Mouse (Mus musculus): ENCODE measurements around the gene E330017A01Rik. TPM values are rescaled to one million over a fixed set of nuclear protein-coding genes. Genes with fewer than 3 reads are reported as not detected.

The E330017A01Rik gene
- polyA plus RNA-seq (2012; fragmentation: generic; extraction: Trizol), result not detected

GRCm38 (mm10) chr16:58638689-58639175 lies at the start of gene E330017A01Rik:
E330017A01Rik (minus strand) TSS chr16:58638739.
- no peak within 1 kb of the TSS for H3K4me2 ChIP-seq (ENCODE audit: low read depth)
- H3K79me2 ChIP-seq (ENCODE audit: control insufficient read depth, insufficient read depth), result no peaks in the 10 kb centered on the region
- no peak within 1 kb of the TSS for H3K4me3 ChIP-seq
- peaks cover 18% of the 10 kb centered on the region for H3K27me3 ChIP-seq (ENCODE audit: control insufficient read depth, insufficient read depth, insufficient read length)
- H3ac ChIP-seq (ENCODE audit: control insufficient read depth, insufficient read length), result no peak within 1 kb of the TSS
- TF ChIP-seq MYOG (IDR thresholded peaks at IDR 0.05; ENCODE audit: control insufficient read depth in 1 of 3, insufficient read depth in 1 of 3, insufficient read length in 2 of 3, low read depth in 2 of 3) (no peak), MAX (IDR thresholded peaks at IDR 0.05; ENCODE audit: low read depth) (no peak), E2F4 (IDR thresholded peaks at IDR 0.05; ENCODE audit: insufficient read depth) (no peak), CEBPB (IDR thresholded peaks at IDR 0.05; ENCODE audit: insufficient read depth, poor library complexity, severe bottlenecking) (no peak)
- H3K36me3 ChIP-seq (ENCODE audit: control insufficient read depth, insufficient read depth), result no peaks in the 10 kb centered on the region

GRCm38 (mm10) chr16:58685548-58686537 lies 47.3 kb upstream of the E330017A01Rik start:
- H3K27me3 ChIP-seq (ENCODE audit: control insufficient read depth, insufficient read depth, insufficient read length), result no peaks in the 10 kb centered on the region
- no peak overlapping the region for H3K4me2 ChIP-seq (ENCODE audit: low read depth)
- H3K36me3 ChIP-seq (ENCODE audit: control insufficient read depth, insufficient read depth), result peaks cover 5% of the 10 kb centered on the region
- H3K4me3 ChIP-seq, result no peak overlapping the region
- H3ac ChIP-seq (ENCODE audit: control insufficient read depth, insufficient read length), result no peak overlapping the region
- no peaks in the 10 kb centered on the region for H3K79me2 ChIP-seq (ENCODE audit: control insufficient read depth, insufficient read depth)
- TF ChIP-seq MYOG (IDR thresholded peaks at IDR 0.05; ENCODE audit: control insufficient read depth in 1 of 3, insufficient read depth in 1 of 3, insufficient read length in 2 of 3, low read depth in 2 of 3) (no peak), USF1 (IDR thresholded peaks at IDR 0.05; ENCODE audit: low read depth) (peak; percentile 16)

GRCm38 (mm10) chr16:58684537-58684936 lies 46.0 kb upstream of the E330017A01Rik start:
- H3K79me2 ChIP-seq (ENCODE audit: control insufficient read depth, insufficient read depth), result no peaks in the 10 kb centered on the region
- TF ChIP-seq E2F4 (IDR thresholded peaks at IDR 0.05; ENCODE audit: insufficient read depth) (no peak), POLR2AphosphoS2 (IDR thresholded peaks at IDR 0.05; ENCODE audit: insufficient read length, low read depth) (no peak), MAX (IDR thresholded peaks at IDR 0.05; ENCODE audit: low read depth) (no peak), CEBPB (IDR thresholded peaks at IDR 0.05; ENCODE audit: insufficient read depth, poor library complexity, severe bottlenecking) (no peak), SRF (IDR thresholded peaks at IDR 0.05; ENCODE audit: control insufficient read depth, insufficient read length, low read depth) (no peak), USF1 (IDR thresholded peaks at IDR 0.05; ENCODE audit: low read depth) (no peak), TCF12 (IDR thresholded peaks at IDR 0.05; ENCODE audit: insufficient read depth, poor library complexity, severe bottlenecking) (no peak), MYOD1 (IDR thresholded peaks at IDR 0.05; ENCODE audit: control insufficient read depth in 1 of 3, insufficient read length in 2 of 3, low read depth in 2 of 3) (no peak), MYOG (IDR thresholded peaks at IDR 0.05; ENCODE audit: control insufficient read depth in 1 of 3, insufficient read depth in 1 of 3, insufficient read length in 2 of 3, low read depth in 2 of 3) (no peak), POLR2A (IDR thresholded peaks at IDR 0.05; ENCODE audit: insufficient read length, low read depth) (no peak), TCF3 (IDR thresholded peaks at IDR 0.05; ENCODE audit: insufficient read length, low read depth) (no peak), REST (IDR thresholded peaks at IDR 0.05; ENCODE audit: insufficient read depth, insufficient read length) (no peak)

GRCm38 (mm10) chr16:58683911-58684310 lies 45.4 kb upstream of the E330017A01Rik start:
- Histone ChIP-seq H3K79me2 (ENCODE audit: control insufficient read depth, insufficient read depth) (no peaks in the 10 kb centered on the region), H3K27me3 (ENCODE audit: control insufficient read depth, insufficient read depth, insufficient read length) (no peaks in the 10 kb centered on the region), H3K4me2 (ENCODE audit: low read depth) (no peak overlapping the region), H3K4me3 (no peak overlapping the region), H3K36me3 (ENCODE audit: control insufficient read depth, insufficient read depth) (peaks cover 5% of the 10 kb centered on the region), H3ac (ENCODE audit: control insufficient read depth, insufficient read length) (no peak overlapping the region)
- TF ChIP-seq REST (IDR thresholded peaks at IDR 0.05; ENCODE audit: insufficient read depth, insufficient read length) (no peak), MYOG (IDR thresholded peaks at IDR 0.05; ENCODE audit: control insufficient read depth in 1 of 3, insufficient read depth in 1 of 3, insufficient read length in 2 of 3, low read depth in 2 of 3) (no peak), TCF3 (IDR thresholded peaks at IDR 0.05; ENCODE audit: insufficient read length, low read depth) (no peak), MAX (IDR thresholded peaks at IDR 0.05; ENCODE audit: low read depth) (no peak), SRF (IDR thresholded peaks at IDR 0.05; ENCODE audit: control insufficient read depth, insufficient read length, low read depth) (no peak), TCF12 (IDR thresholded peaks at IDR 0.05; ENCODE audit: insufficient read depth, poor library complexity, severe bottlenecking) (no peak), USF1 (IDR thresholded peaks at IDR 0.05; ENCODE audit: low read depth) (no peak)

More at GRCm38 (mm10) chr16:58684537-58684936, 46.0 kb upstream of the E330017A01Rik start:
- no peak overlapping the region for H3ac ChIP-seq (ENCODE audit: control insufficient read depth, insufficient read length)
- no peak overlapping the region for H3K4me2 ChIP-seq (ENCODE audit: low read depth)
- no peak overlapping the region for H3K4me3 ChIP-seq
- no peaks in the 10 kb centered on the region for H3K27me3 ChIP-seq (ENCODE audit: control insufficient read depth, insufficient read depth, insufficient read length)
- peaks cover 5% of the 10 kb centered on the region for H3K36me3 ChIP-seq (ENCODE audit: control insufficient read depth, insufficient read depth)

- H3K4me2 ChIP-seq (ENCODE audit: low read depth), result no peak overlapping the region
- TF ChIP-seq MYOD1 (IDR thresholded peaks at IDR 0.05; ENCODE audit: control insufficient read depth in 1 of 3, insufficient read length in 2 of 3, low read depth in 2 of 3), result no peak
- no peak for TF ChIP-seq SRF (IDR thresholded peaks at IDR 0.05; ENCODE audit: control insufficient read depth, insufficient read length, low read depth)
- TF ChIP-seq MAX (IDR thresholded peaks at IDR 0.05; ENCODE audit: low read depth), result no peak
- no peak for TF ChIP-seq USF1 (IDR thresholded peaks at IDR 0.05; ENCODE audit: low read depth)
- TF ChIP-seq E2F4 (IDR thresholded peaks at IDR 0.05; ENCODE audit: insufficient read depth), result no peak
- no peak for TF ChIP-seq POLR2AphosphoS2 (IDR thresholded peaks at IDR 0.05; ENCODE audit: insufficient read length, low read depth)
- no peak for TF ChIP-seq TCF12 (IDR thresholded peaks at IDR 0.05; ENCODE audit: insufficient read depth, poor library complexity, severe bottlenecking)
- TF ChIP-seq CEBPB (IDR thresholded peaks at IDR 0.05; ENCODE audit: insufficient read depth, poor library complexity, severe bottlenecking), result no peak
- no peak for TF ChIP-seq MYOG (IDR thresholded peaks at IDR 0.05; ENCODE audit: control insufficient read depth in 1 of 3, insufficient read depth in 1 of 3, insufficient read length in 2 of 3, low read depth in 2 of 3)
- no peak overlapping the region for H3ac ChIP-seq (ENCODE audit: control insufficient read depth, insufficient read length)
- H3K79me2 ChIP-seq (ENCODE audit: control insufficient read depth, insufficient read depth), result no peaks in the 10 kb centered on the region
- H3K27me3 ChIP-seq (ENCODE audit: control insufficient read depth, insufficient read depth, insufficient read length), result no peaks in the 10 kb centered on the region
- H3K4me3 ChIP-seq, result no peak overlapping the region
- peaks cover 13% of the 10 kb centered on the region for H3K36me3 ChIP-seq (ENCODE audit: control insufficient read depth, insufficient read depth)
Measured at GRCm38 (mm10) chr16:58682870-58683269, 44.3 kb upstream of the E330017A01Rik start.

Data from myocyte (in vitro differentiated cells).